Mouse (Mus musculus) liver, embryonic 14 days (tissue): ENCODE results near the gene Prmt8. TPM values are rescaled to one million over a fixed set of nuclear protein-coding genes. Genes with fewer than 3 reads are reported as not detected.

ENCODE experiments used
- polyA plus RNA-seq: library from polyadenylated mRNA; depleted of rRNA; stranded (reverse); fragments of >200 nt; gene quantifications from 2 replicates; pipeline ENCODE4 v1.2.3, GENCODE M21; 2012; rRNA removed

The Prmt8 gene
- 0.01 TPM in 1 of 2 replicates, not detected in the other for polyA plus RNA-seq

GRCm38 (mm10) chr6:127769275-127770156 lies at the start of gene Prmt8:
TSS of gene Prmt8 (minus strand) at chr6:127769472.

Other genes starting within 250 kb of the Prmt8 start
- 0.29 and 0.44 TPM in 2 replicates for gene Cracr2a, start 208.1 kb downstream of the Prmt8 start, polyA plus RNA-seq
- 0.14 TPM in 2 replicates for gene Tspan11, start 118.1 kb upstream of the Prmt8 start, polyA plus RNA-seq